In the genomic region with DNA sequence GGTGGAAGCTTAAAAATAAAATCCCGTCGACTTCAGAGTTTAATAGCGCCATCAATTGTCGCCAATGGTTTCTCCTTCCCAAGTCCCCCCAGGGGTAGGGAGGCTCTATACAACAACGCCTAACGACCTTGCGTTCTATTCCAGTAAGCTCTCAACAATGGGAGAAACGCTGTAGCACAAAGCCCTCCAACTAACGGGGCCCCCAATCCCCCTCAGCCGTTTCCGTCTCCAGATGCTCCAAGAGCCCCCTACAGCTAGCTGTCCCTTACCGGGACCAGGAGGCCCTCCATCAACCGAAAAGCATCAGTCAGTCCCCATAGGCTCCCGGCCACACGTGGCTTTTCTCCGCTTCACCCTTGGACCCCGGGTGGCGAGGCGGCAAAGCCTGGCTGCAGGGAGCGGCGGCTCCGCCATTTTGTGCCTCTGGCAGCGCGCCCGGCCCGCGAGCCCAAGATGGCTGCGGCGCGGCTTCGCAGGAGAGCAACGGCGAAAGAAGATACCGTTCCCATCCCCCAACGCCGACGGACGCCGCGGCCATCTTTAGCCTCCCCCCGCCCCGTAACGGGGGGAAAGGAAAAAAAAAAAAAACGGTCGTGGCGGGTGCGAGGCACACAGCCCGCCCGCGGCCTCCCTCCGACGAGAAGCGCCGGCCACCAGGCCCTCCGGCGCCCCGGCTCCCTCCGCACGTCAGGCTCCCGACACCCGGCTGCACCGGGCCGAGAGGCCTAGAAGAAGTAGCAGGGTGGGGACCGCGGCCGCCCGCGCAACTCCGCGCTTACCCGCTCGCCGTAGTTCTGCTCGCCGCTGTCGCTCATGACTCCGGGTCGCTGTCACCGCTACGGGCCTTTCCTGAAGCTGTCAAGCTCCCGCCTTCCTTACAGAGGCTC, we compare ENCODE assay signal across 8 mouse cellular contexts. TPM values are rescaled to one million over a fixed set of nuclear protein-coding genes. Genes with fewer than 3 reads are reported as not detected.
DNase-seq lines count a peak whose midpoint lies in the region; ATAC-seq and TF ChIP-seq lines count a peak whose summit lies in the region.

No protein-coding gene starts in this region.

- ATAC-seq in hindbrain, postnatal 0 days, result peak; percentile 79
- peak; percentile 64 for ATAC-seq in megakaryocyte, adult 5-6 weeks (ENCODE audit: poor library complexity, severe bottlenecking)

- H3K27me3 ChIP-seq in hindbrain, postnatal 0 days (ENCODE audit: insufficient read depth, low read length), result no peaks in the 10 kb centered on the region

- H3K9me3 ChIP-seq in hindbrain, postnatal 0 days (ENCODE audit: low read length), result no peaks in the 10 kb centered on the region

- DNase-seq in ZHBTc4 (ENCODE audit: low read depth, low spot score), result peak; percentile 88
- DNase-seq in cerebellum, postnatal 4 days (ENCODE audit: low spot score in 2 of 2), result peak; percentile 72 to 88
- peak; percentile 95 for DNase-seq in gastrocnemius, adult 2 months
- DNase-seq in hindbrain, postnatal 0 days (ENCODE audit: low spot score), result peak; percentile 95
- peak; percentile 65 to 74 for DNase-seq in left cerebral cortex, adult 8-10 months (ENCODE audit: low spot score in 2 of 2)
- peak; percentile 76 to 81 for DNase-seq in right cerebral cortex, adult 2 months (ENCODE audit: low spot score in 2 of 2)
- DNase-seq in urinary bladder, postnatal 10 days (ENCODE audit: low spot score), result peak; percentile 68

- WGBS in hindbrain, postnatal 0 days, result under 1% methylated on average over 74 of the region's 81 CpGs

- TF ChIP-seq CTCF in gastrocnemius, adult 2 months (IDR thresholded peaks at IDR 0.05), result no peak
- no peak; the same call in 1 of the 2 replicates for TF ChIP-seq CTCF in hindbrain, postnatal 0 days (IDR thresholded peaks at IDR 0.05; ENCODE audit: low read depth)

- peaks cover 17% of the 10 kb centered on the region for H3K4me1 ChIP-seq in hindbrain, postnatal 0 days (ENCODE audit: insufficient read depth, low read length)

- H3K4me2 ChIP-seq in hindbrain, postnatal 0 days (ENCODE audit: low read depth, low read length), result peak overlapping the region; percentile 59

- peak overlapping the region; percentile 96 for H3K4me3 ChIP-seq in gastrocnemius, adult 2 months
- peak overlapping the region; percentile 91 for H3K4me3 ChIP-seq in hindbrain, postnatal 0 days (ENCODE audit: low read length)

- H3K36me3 ChIP-seq in hindbrain, postnatal 0 days (ENCODE audit: insufficient read depth, low read length), result no peaks in the 10 kb centered on the region

- peak overlapping the region; percentile 92 for H3K9ac ChIP-seq in hindbrain, postnatal 0 days (replicated peaks; ENCODE audit: low read length)

- H3K27ac ChIP-seq in gastrocnemius, adult 2 months, result peak overlapping the region; percentile 98
- peak overlapping the region; percentile 97 for H3K27ac ChIP-seq in hindbrain, postnatal 0 days

- intact Hi-C loops in gastrocnemius, adult 2 months (cut with DNase I), result loop anchor here (5.0 to 10.0 kb wide), 4 partner anchors 143 to 860 kb away; partner anchors contain the start of genes Rfc4 and Senp2

RNA-seq across cellular contexts. Expression of gene Tra2b, which starts 0.6 kb away (rescaled TPM):
- 10 to 100 TPM; 34.7 to 36.8 TPM for total RNA-seq in gastrocnemius, adult 2 months (2021)
- 111 and 117 TPM in 2 replicates for total RNA-seq in hindbrain, postnatal 0 days (2014; rRNA removed)
- 202 and 205 TPM in 2 replicates for polyA plus RNA-seq in hindbrain, postnatal 0 days (2015; fragmentation: Nextera tagmentation; extraction: Ambion mirVana)
- 10 to 100 TPM; 65.9 to 76.8 (median 70.2) TPM for total RNA-seq in left cerebral cortex, adult 8-10 months (2022)
- total RNA-seq in megakaryocyte, adult 5-6 weeks (2015), result 181 and 212 TPM in 2 replicates
- 310 and 361 TPM in 2 replicates for total RNA-seq in megakaryocyte, adult 5-6 weeks (2017)

Comparison
In these comparisons a context has a peak if more than half of its experiments do, and no peak if none do; other contexts are left out.
1. Peak in every context shown above with its lines: DNase-seq, ATAC-seq, H3K4me3 ChIP-seq and H3K27ac ChIP-seq.